Mouse (Mus musculus) midbrain, embryonic 16.5 days (tissue): Measurements from ENCODE around the gene Mast4. TPM values are rescaled to one million over a fixed set of nuclear protein-coding genes. Genes with fewer than 3 reads are reported as not detected.

Source experiments
- ATAC-seq: fragments of 200-750 bp; cut with Nextera tagmentation; 2 replicates; pipeline ENCODE4 v1.8.0; 2017; ENCODE audit warnings: moderate TSS enrichment
- H3K27ac ChIP-seq: fragments of 300-500 bp; sonication (generic); 2 replicates; pipeline ENCODE4 v1.5.1; 2014; ENCODE audit warnings: mild to moderate bottlenecking, low read length, mixed read lengths
- H3K27me3 ChIP-seq: fragments of 300-500 bp; sonication (generic); 2 replicates; pipeline ENCODE4 v1.6.1; 2014; ENCODE audit warnings: low read depth, low read length, mixed read lengths; ENCODE audit not compliant: control insufficient read depth, insufficient read depth
- H3K36me3 ChIP-seq: fragments of 300-500 bp; sonication (generic); 2 replicates; pipeline ENCODE4 v1.6.1; 2014; ENCODE audit warnings: mild to moderate bottlenecking, low read length, moderate library complexity, mixed read lengths; ENCODE audit not compliant: control insufficient read depth, insufficient read depth
- H3K4me1 ChIP-seq: fragments of 300-500 bp; sonication (generic); 2 replicates; pipeline ENCODE4 v1.6.1; 2014; ENCODE audit warnings: mild to moderate bottlenecking, low read length, mixed read lengths; ENCODE audit not compliant: control insufficient read depth, insufficient read depth
- H3K4me2 ChIP-seq: fragments of 300-500 bp; sonication (generic); 2 replicates; pipeline ENCODE4 v1.6.1; 2014; ENCODE audit warnings: mild to moderate bottlenecking, low read length, mixed read lengths
- H3K4me3 ChIP-seq: fragments of 300-500 bp; sonication (generic); 2 replicates; pipeline ENCODE4 v1.5.1; 2014; ENCODE audit warnings: low read depth, mild to moderate bottlenecking, low read length, moderate library complexity, mixed read lengths
- H3K9ac ChIP-seq: fragments of 300-500 bp; sonication (generic); 2 replicates; pipeline ENCODE4 v1.6.1; 2014; ENCODE audit warnings: low read depth, low read length, mixed read lengths
- H3K9me3 ChIP-seq: fragments of 300-500 bp; sonication (generic); replicated peaks from 2 replicates; pipeline ENCODE4 v1.6.1; 2014; ENCODE audit warnings: mild to moderate bottlenecking, low read length, mixed read lengths; ENCODE audit not compliant: control insufficient read depth, poor library complexity, severe bottlenecking
- WGBS: fragments of 180-500 bp; shearing (Covaris S2); extraction: QIAGEN DNeasy Blood & Tissue Kit; methylation state at CpG from one replicate; pipeline ENCODE4 v1.1.7; 2014; 5-methylcytosine and 5-hydroxymethylcytosine counted together
- polyA plus RNA-seq: library from polyadenylated mRNA; unstranded; fragments of >200 nt; fragmentation: Nextera tagmentation; extraction: Ambion mirVana; gene quantifications from 2 replicates; pipeline ENCODE4 v1.2.1, GENCODE M21; 2015

Gene Mast4
- polyA plus RNA-seq, 1 experiment from 2014 or later, result 33.8 TPM

DNA sequence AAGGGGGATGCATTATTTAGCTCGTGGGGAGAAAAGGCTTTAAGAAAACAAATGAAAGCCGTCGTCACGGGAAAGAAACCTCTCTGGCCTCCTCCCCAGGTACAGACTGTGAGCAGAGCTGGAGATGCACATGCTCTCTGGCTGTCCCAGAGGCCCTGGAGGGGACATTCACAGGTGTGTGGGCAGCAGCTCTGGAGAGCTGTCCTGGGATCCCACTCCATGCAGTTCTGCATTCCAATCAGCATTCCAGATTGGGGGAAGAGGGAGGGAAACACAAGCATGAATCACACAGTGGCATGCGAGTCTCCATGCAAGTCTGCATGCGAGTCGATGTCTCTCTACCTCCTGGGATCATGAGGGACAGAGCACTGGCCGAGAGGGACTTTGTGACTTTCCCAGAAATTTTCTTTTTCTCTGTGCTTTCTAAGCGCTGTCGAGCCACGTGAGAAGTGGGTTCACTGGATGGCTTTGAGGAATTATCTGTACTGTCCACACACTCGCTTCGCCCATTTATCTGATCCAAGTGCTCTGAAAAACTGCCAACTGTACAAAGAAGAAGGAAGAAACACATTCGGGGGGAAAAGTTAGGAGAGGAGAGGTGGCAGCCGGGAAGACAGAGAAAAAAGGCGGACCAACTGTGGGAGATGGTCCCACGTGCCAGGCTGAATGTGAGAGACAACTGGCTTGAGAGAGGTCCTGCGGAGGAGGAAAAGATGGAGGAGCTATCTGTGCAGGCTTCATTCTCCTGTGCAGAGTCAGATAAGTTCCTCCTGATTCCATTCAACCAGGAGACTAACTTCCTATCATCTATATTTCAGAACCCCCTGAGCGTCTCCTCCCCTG is 580.4 kb downstream of the Mast4 start:
- H3K9me3 ChIP-seq, result no peaks in the 10 kb centered on the region
- ATAC-seq, result no peak
- no peak overlapping the region for H3K4me2 ChIP-seq
- H3K27ac ChIP-seq, result no peak overlapping the region
- H3K27me3 ChIP-seq, result no peaks in the 10 kb centered on the region
- WGBS, result 84% methylated on average over 19 of the region's 19 CpGs
- H3K4me1 ChIP-seq, result 0 out of 2 replicates have a peak, but pooled peaks cover 2% of the 10 kb centered on the region
- no peak overlapping the region for H3K9ac ChIP-seq
- no peak overlapping the region for H3K4me3 ChIP-seq
- H3K36me3 ChIP-seq, result peaks cover 3% of the 10 kb centered on the region

DNA sequence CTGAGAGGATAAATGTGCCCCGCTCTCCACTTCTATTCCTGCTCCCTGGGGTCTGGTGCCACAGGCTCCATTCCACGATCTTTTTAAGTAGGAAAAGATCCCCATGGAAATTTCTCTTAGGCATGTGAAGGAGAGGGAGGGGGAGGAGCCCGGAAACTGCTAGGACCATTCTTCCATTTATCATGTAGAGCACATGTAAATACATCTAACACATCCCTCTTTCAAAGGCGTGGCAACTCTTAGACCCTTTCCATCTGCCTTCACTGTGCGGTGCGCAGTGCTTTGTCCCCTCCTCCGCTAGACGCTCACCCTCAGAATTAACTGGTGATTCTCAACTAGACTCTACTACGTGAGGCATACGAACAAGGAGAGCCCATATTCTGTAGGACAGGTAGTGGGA is 584.4 kb downstream of the Mast4 start:
- no peaks in the 10 kb centered on the region for H3K27me3 ChIP-seq
- H3K27ac ChIP-seq, result no peak overlapping the region
- H3K4me2 ChIP-seq, result no peak overlapping the region
- 0 out of 2 replicates have a peak, but pooled peaks cover 2% of the 10 kb centered on the region for H3K4me1 ChIP-seq
- no peaks in the 10 kb centered on the region for H3K9me3 ChIP-seq
- ATAC-seq, result peak; percentile 50
- no peak overlapping the region for H3K4me3 ChIP-seq
- no peak overlapping the region for H3K9ac ChIP-seq
- H3K36me3 ChIP-seq, result peaks cover 3% of the 10 kb centered on the region
- WGBS, result 79% methylated on average over 10 of the region's 10 CpGs

DNA sequence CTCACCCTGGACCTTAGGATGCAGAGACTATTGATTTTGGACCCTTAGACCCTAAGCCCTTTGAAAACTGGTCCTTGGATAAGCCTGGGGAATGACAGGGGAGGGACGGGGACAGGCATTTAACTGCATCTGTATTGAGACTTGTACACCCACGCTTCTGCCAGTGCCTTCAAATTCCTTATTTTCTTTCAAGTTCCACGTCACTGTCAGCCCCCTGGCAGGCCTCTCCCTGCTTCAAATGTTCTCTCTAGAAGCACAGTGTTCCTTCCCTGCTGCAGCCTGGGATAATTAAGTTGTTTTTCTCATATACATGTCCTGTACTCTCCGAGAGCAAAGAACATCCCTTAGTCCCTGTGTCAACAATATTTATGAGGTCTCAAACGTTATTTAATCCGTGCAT is 585.1 kb downstream of the Mast4 start:
- WGBS, result 52% methylated on average over 6 of the region's 6 CpGs

GRCm38 (mm10) chr13:102746803-102747561 is 587.3 kb downstream of the Mast4 start:
- no peak overlapping the region for H3K9ac ChIP-seq
- no peaks in the 10 kb centered on the region for H3K9me3 ChIP-seq
- 91% methylated on average over 17 of the region's 17 CpGs for WGBS
- no peak overlapping the region for H3K4me2 ChIP-seq
- no peaks in the 10 kb centered on the region for H3K27me3 ChIP-seq
- H3K27ac ChIP-seq, result no peak overlapping the region
- H3K4me1 ChIP-seq, result 0 out of 2 replicates have a peak, but pooled peaks cover 2% of the 10 kb centered on the region
- no peak overlapping the region for H3K4me3 ChIP-seq
- peaks cover 3% of the 10 kb centered on the region for H3K36me3 ChIP-seq
- ATAC-seq, result no peak

More for the DNA sequence above, 585.1 kb downstream of the Mast4 start:
- no peak overlapping the region for H3K27ac ChIP-seq
- peaks cover 3% of the 10 kb centered on the region for H3K36me3 ChIP-seq
- no peak for ATAC-seq
- H3K9me3 ChIP-seq, result no peaks in the 10 kb centered on the region
- H3K4me3 ChIP-seq, result no peak overlapping the region
- no peaks in the 10 kb centered on the region for H3K27me3 ChIP-seq
- 0 out of 2 replicates have a peak, but pooled peaks cover 2% of the 10 kb centered on the region for H3K4me1 ChIP-seq
- H3K9ac ChIP-seq, result no peak overlapping the region
- H3K4me2 ChIP-seq, result no peak overlapping the region

DNA sequence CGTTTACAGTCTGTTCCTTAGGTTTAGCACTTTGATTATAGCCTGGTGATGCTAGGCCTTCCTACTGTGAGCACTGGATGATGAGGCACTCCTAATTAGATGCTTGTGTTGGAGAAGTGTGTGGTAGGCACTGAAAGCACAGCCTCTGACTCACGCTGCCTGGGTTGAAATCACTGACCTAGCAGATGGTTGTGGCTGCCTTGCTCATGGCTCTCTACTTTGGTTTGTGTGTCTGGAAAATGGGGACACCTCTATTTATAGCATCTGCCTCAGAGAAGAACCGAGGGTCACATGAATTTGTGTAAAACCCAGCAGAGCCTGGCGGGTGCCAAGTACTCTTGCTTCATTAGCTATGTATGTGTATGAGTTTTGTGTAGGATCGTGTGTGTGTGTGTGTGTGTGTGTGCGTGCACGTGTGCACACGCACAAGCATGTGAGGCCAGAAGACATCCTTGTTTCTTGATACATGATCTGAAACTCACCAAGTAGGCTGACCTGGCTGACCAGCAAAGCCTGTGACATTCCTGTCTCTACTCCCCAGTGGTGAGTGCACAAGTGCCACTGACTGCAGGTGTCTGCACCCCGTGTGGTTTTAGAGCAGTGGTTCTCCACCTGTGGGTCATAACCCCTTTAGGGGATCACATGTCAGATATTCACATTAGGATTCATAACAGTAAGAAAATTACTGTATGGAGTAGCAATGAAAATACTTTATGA is 588.5 kb downstream of the Mast4 start:
- H3K36me3 ChIP-seq, result peaks cover 2% of the 10 kb centered on the region
- no peak overlapping the region for H3K9ac ChIP-seq
- 90% methylated on average over 9 of the region's 9 CpGs for WGBS
- no peaks in the 10 kb centered on the region for H3K9me3 ChIP-seq
- no peak for ATAC-seq
- no peak overlapping the region for H3K27ac ChIP-seq
- H3K27me3 ChIP-seq, result no peaks in the 10 kb centered on the region
- no peak overlapping the region for H3K4me2 ChIP-seq
- no peak overlapping the region for H3K4me3 ChIP-seq
- H3K4me1 ChIP-seq, result 0 out of 2 replicates have a peak, but pooled peaks cover 2% of the 10 kb centered on the region

DNA sequence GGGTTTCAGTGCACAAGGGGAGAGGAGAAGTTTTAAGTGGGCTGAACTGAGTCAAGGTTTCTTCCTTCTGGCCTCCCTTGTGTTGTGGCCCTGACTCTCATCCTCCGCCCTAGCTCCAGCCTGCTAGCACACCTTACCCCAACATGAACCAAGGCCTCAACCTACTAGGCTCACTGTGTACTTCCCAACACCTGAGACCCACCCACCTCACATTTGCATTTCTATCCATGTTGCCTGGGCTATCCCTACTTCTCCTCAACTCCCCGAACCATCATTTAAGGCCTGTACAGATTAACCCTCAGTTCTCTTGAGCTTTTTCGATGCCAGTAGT is 589.1 kb downstream of the Mast4 start:
- H3K9me3 ChIP-seq, result no peaks in the 10 kb centered on the region
- H3K27me3 ChIP-seq, result no peaks in the 10 kb centered on the region
- no peak overlapping the region for H3K4me3 ChIP-seq
- H3K4me2 ChIP-seq, result no peak overlapping the region
- H3K9ac ChIP-seq, result no peak overlapping the region
- peaks cover 2% of the 10 kb centered on the region for H3K36me3 ChIP-seq
- H3K4me1 ChIP-seq, result 0 out of 2 replicates have a peak, but pooled peaks cover 2% of the 10 kb centered on the region
- 96% methylated on average over 3 of the region's 3 CpGs for WGBS
- H3K27ac ChIP-seq, result no peak overlapping the region
- ATAC-seq, result no peak

- Histone ChIP-seq H3K4me2 (no peak overlapping the region), H3K27me3 (no peaks in the 10 kb centered on the region), H3K4me1 (no peaks in the 10 kb centered on the region), H3K9ac (no peak overlapping the region), H3K27ac (no peak overlapping the region), H3K36me3 (peaks cover 2% of the 10 kb centered on the region; the same call in 1 of the 2 replicates), H3K4me3 (no peak overlapping the region), H3K9me3 (no peaks in the 10 kb centered on the region)
- no peak for ATAC-seq
- 72% methylated on average over 9 of the region's 9 CpGs for WGBS
Observed at GRCm38 (mm10) chr13:102744481-102745269, 589.6 kb downstream of the Mast4 start.

DNA sequence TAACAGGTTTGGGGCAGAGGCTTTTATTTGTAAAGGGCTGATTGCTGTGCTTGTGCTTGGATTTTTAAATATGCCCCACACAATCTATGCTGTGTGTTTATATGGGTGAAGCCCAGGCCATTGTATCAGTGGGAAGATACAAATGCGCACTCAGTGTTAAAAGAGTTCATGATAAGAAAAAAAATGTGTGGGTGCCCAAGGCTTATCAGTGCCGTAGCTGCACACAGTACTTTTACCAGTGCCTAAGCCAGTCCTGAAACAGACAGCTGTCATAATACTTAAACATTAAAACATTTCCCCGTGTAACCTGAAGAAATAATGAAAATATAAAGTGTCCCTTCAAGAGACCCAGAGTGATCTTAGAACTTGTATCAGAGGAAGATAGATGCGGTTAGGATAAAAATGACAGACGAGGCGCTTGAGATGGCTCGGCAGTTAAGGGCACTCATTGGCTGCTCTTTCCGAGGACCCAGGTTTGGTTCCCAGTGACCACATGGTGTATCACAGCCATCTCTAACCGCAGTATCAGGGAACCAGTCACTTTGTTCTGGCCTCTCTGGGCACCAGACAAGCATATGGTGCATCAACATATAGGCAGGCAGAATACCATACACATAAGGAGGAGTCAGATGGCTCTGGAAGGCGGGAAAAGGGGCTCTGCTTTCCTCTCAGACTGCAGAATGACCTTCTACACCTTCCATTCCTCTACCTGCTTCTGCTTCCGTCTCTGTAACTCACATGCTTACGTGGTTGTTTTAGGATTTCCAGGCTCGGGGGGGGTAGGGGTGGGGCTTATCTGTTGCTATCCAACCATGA is 594.4 kb downstream of the Mast4 start:
- Histone ChIP-seq H3K27ac (no peak overlapping the region), H3K9me3 (no peaks in the 10 kb centered on the region), H3K4me1 (no peaks in the 10 kb centered on the region), H3K27me3 (no peaks in the 10 kb centered on the region), H3K4me3 (no peak overlapping the region), H3K4me2 (no peak overlapping the region), H3K36me3 (peaks cover 22% of the 10 kb centered on the region), H3K9ac (no peak overlapping the region)
- 93% methylated on average over 13 of the region's 13 CpGs for WGBS
- no peak for ATAC-seq
